Mouse (Mus musculus): ENCODE measurements at regions not wholly inside any gene's neighbourhood (a gene's known extent, or its start where the extent isn't known, plus 50 kb on each side); places are given as distances from the start of the nearest gene placed in this dataset.
"Not testable (repeated sequence)": the region's sequence is repeated elsewhere in the genome, so short reads cannot be mapped to it uniquely, and the experiment has no call there.

GRCm38 (mm10) chr6:114538185-114538584, 104.7 kb upstream of the Atg7 start:
- DNase-seq (ENCODE audit: low spot score in 2 of 2): not testable (repeated sequence)

GRCm38 (mm10) chr6:114550096-114550669, 92.7 kb upstream of the Atg7 start:
- peak; percentile 16 to 20 for DNase-seq (ENCODE audit: low spot score in 2 of 2)

- DNase-seq (ENCODE audit: low spot score in 2 of 2): not testable (repeated sequence)
These were observed 89.8 kb upstream of the Atg7 start for GRCm38 (mm10) chr6:114553072-114553471.

GRCm38 (mm10) chr6:114555186-114555585, 87.7 kb upstream of the Atg7 start:
- peak in 1 of 2 experiments; percentile 20 for DNase-seq (ENCODE audit: low spot score in 2 of 2)

- DNase-seq (ENCODE audit: low spot score in 2 of 2): peak; percentile 5 to 39
These were observed 65.6 kb upstream of the Atg7 start for GRCm38 (mm10) chr6:114577319-114577718.

Data from adrenal gland, adult 18-20 months (tissue).